Mouse (Mus musculus): ENCODE results near the gene Pnpla7.

- TF ChIP-seq POLR2A (IDR thresholded peaks at IDR 0.05; ENCODE audit: low read depth, low read length) (peak; percentile 83; the same call in 1 of the 2 replicates), CTCF (IDR thresholded peaks at IDR 0.05; ENCODE audit: extremely low read depth, insufficient read length, insufficient replicate concordance, low read depth, low read length) (no peak)
Observed at GRCm38 (mm10) chr2:25078967-25079366, 103.1 kb downstream of the Pnpla7 start.
